Mouse (Mus musculus) MEL (cell line): ENCODE measurements around the gene Naa11. TPM values are rescaled to one million over a fixed set of nuclear protein-coding genes. Genes with fewer than 3 reads are reported as not detected.

ENCODE experiments used
- DNase-seq: peaks from one replicate; pipeline ENCODE4 v3.0.0; 2011; ENCODE audit warnings: low read depth, low spot score
- H3K27ac ChIP-seq: 2 replicates; pipeline ENCODE4 v1.5.1; 2012; ENCODE audit warnings: low read depth, mild to moderate bottlenecking, control low read depth, low read length, moderate library complexity; ENCODE audit not compliant: control insufficient read depth
- H3K27me3 ChIP-seq, 2 experiments: fragments of 150-350 bp in 1 of 2; sonication (generic) in 1 of 2; 2 replicates each; pipeline ENCODE4 v1.6.1; 2012; ENCODE audit warnings: low read length in 2 of 2, mild to moderate bottlenecking in 2 of 2, improper control_type of control experiment in 1 of 2, moderate library complexity in 1 of 2; ENCODE audit not compliant: insufficient read depth in 2 of 2, control insufficient read depth in 1 of 2
- H3K36me3 ChIP-seq, 2 experiments: 2 replicates each; pipeline ENCODE4 v1.6.1; 2012 to 2014; ENCODE audit warnings: low read length in 2 of 2, improper control_type of control experiment in 1 of 2, inconsistent platforms in 1 of 2, mild to moderate bottlenecking in 1 of 2; ENCODE audit not compliant: insufficient read depth in 2 of 2, control insufficient read depth in 1 of 2
- H3K4me1 ChIP-seq, 2 experiments: fragments of 150-350 bp in 1 of 2; sonication (generic) in 1 of 2; 2 replicates each; pipeline ENCODE4 v1.6.1; 2012; ENCODE audit warnings: low read length in 2 of 2, improper control_type of control experiment in 1 of 2, mild to moderate bottlenecking in 1 of 2; ENCODE audit not compliant: insufficient read depth in 2 of 2, control insufficient read depth in 1 of 2
- H3K4me3 ChIP-seq, 2 experiments: fragments of 150-350 bp in 1 of 2; sonication (generic) in 1 of 2; 2 replicates each; pipeline ENCODE4 v1.5.1; 2012; ENCODE audit warnings: low read depth in 2 of 2, low read length in 2 of 2, mild to moderate bottlenecking in 2 of 2, moderate library complexity in 2 of 2, control low read depth in 1 of 2, improper control_type of control experiment in 1 of 2; ENCODE audit not compliant: control insufficient read depth in 1 of 2, insufficient read depth in 1 of 2
- H3K79me2 ChIP-seq: 2 replicates; pipeline ENCODE4 v1.6.1; 2012; ENCODE audit warnings: mild to moderate bottlenecking, low read length, moderate library complexity; ENCODE audit not compliant: control insufficient read depth, poor library complexity, insufficient read depth
- H3K9ac ChIP-seq: 2 replicates; pipeline ENCODE4 v1.6.1; 2012; ENCODE audit warnings: low read depth, mild to moderate bottlenecking, control low read depth, low read length, moderate library complexity; ENCODE audit not compliant: control insufficient read depth, poor library complexity, severe bottlenecking
- H3K9me3 ChIP-seq: fragments of 150-350 bp; sonication (generic); replicated peaks from 2 replicates; pipeline ENCODE4 v1.6.1; 2012; ENCODE audit warnings: mild to moderate bottlenecking, low read length, improper control_type of control experiment, moderate library complexity; ENCODE audit not compliant: insufficient read depth
- BHLHE40 ChIP-seq: IDR thresholded peaks from 2 replicates; pipeline ENCODE4 v1.6.1; 2012; ENCODE audit warnings: low read depth, mild to moderate bottlenecking, inconsistent platforms, low read length, improper control_type of control experiment, borderline replicate concordance
- CHD2 ChIP-seq: IDR thresholded peaks from 2 replicates; pipeline ENCODE4 v1.6.1; 2011; ENCODE audit warnings: low read length, improper control_type of control experiment
- CTCF ChIP-seq, 3 experiments: IDR thresholded peaks in 2 of 3; conservative IDR thresholded peaks in 1 of 3; 2 replicates each; pipeline ENCODE4 v1.5.1; 2011 to 2012; ENCODE audit warnings: low read length in 3 of 3, low read depth in 2 of 3, mild to moderate bottlenecking in 2 of 3, improper control_type of control experiment in 1 of 3, inconsistent platforms in 1 of 3, mixed read lengths in 1 of 3, moderate library complexity in 1 of 3; ENCODE audit not compliant: control insufficient read depth in 1 of 3, insufficient read depth in 1 of 3, poor library complexity in 1 of 3, severe bottlenecking in 1 of 3
- E2F4 ChIP-seq: IDR thresholded peaks from 2 replicates; pipeline ENCODE4 v1.6.1; 2011; ENCODE audit warnings: low read depth, low read length, improper control_type of control experiment, borderline replicate concordance
- ETS1 ChIP-seq: IDR thresholded peaks from 2 replicates; pipeline ENCODE4 v1.6.1; 2012; ENCODE audit warnings: low read depth, mild to moderate bottlenecking, inconsistent platforms, low read length, improper control_type of control experiment, moderate library complexity
- GATA1 ChIP-seq: IDR thresholded peaks from 2 replicates; pipeline ENCODE4 v1.6.1; 2011; ENCODE audit warnings: low read depth, low read length, improper control_type of control experiment
- JUND ChIP-seq: IDR thresholded peaks from 2 replicates; pipeline ENCODE4 v1.6.1; 2011; ENCODE audit warnings: low read depth, mild to moderate bottlenecking, improper control_type of control experiment, low read length
- MAX ChIP-seq: IDR thresholded peaks from 2 replicates; pipeline ENCODE4 v1.6.1; 2011; ENCODE audit warnings: low read length, improper control_type of control experiment
- MEF2A ChIP-seq: IDR thresholded peaks from 2 replicates; pipeline ENCODE4 v1.6.1; 2014; ENCODE audit warnings: low read depth, mild to moderate bottlenecking, inconsistent platforms, low read length, improper control_type of control experiment; ENCODE audit not compliant: poor library complexity, insufficient replicate concordance, severe bottlenecking; ENCODE audit errors: extremely low read depth
- NELFE ChIP-seq: IDR thresholded peaks from 2 replicates; pipeline ENCODE4 v1.6.1; 2011; ENCODE audit warnings: low read depth, low read length, improper control_type of control experiment
- POLR2AphosphoS2 ChIP-seq: IDR thresholded peaks from 2 replicates; pipeline ENCODE4 v1.6.1; 2011; ENCODE audit warnings: low read length, improper control_type of control experiment
- POLR2AphosphoS5 ChIP-seq: IDR thresholded peaks from 2 replicates; pipeline ENCODE4 v1.6.1; 2012; ENCODE audit warnings: low read depth, borderline replicate concordance, mild to moderate bottlenecking, inconsistent platforms, low read length, moderate library complexity, mixed read lengths
- RAD21 ChIP-seq: IDR thresholded peaks from 2 replicates; pipeline ENCODE4 v1.6.1; 2011; ENCODE audit warnings: mild to moderate bottlenecking, low read depth, low read length, improper control_type of control experiment
- TAL1 ChIP-seq: IDR thresholded peaks from 2 replicates; pipeline ENCODE4 v1.6.1; 2012; ENCODE audit warnings: mild to moderate bottlenecking, inconsistent platforms, low read length, moderate library complexity, mixed read lengths
- TBP ChIP-seq: IDR thresholded peaks from 2 replicates; pipeline ENCODE4 v1.8.0; 2011; ENCODE audit warnings: low read depth, low read length, improper control_type of control experiment
- TCF12 ChIP-seq: IDR thresholded peaks from 2 replicates; pipeline ENCODE4 v1.6.1; 2014; ENCODE audit warnings: low read depth, mild to moderate bottlenecking, inconsistent platforms, low read length, improper control_type of control experiment, moderate library complexity
- USF2 ChIP-seq, 2 experiments: IDR thresholded peaks; 2 replicates each; pipeline ENCODE4 v1.6.1; 2011 to 2012; ENCODE audit warnings: improper control_type of control experiment in 2 of 2, low read length in 2 of 2, borderline replicate concordance in 1 of 2, inconsistent platforms in 1 of 2, low read depth in 1 of 2, mild to moderate bottlenecking in 1 of 2; ENCODE audit not compliant: insufficient read depth in 1 of 2
- ZKSCAN1 ChIP-seq: IDR thresholded peaks from 2 replicates; pipeline ENCODE4 v1.6.1; 2012; ENCODE audit warnings: low read depth, mild to moderate bottlenecking, inconsistent platforms, low read length, improper control_type of control experiment, moderate library complexity
- ZMIZ1 ChIP-seq: IDR thresholded peaks from 2 replicates; pipeline ENCODE4 v1.6.1; 2012; ENCODE audit warnings: low read depth, mild to moderate bottlenecking, inconsistent platforms, low read length, improper control_type of control experiment, moderate library complexity
- polyA plus RNA-seq, 2 experiments: library from polyadenylated mRNA; stranded (reverse) in 1 of 2; unstranded in 1 of 2; fragments of >175 nt in 1 of 2; fragments of >200 nt in 1 of 2; gene quantifications; 2 replicates each; pipeline versions ENCODE4 v1.2.1 to v1.2.4; 2012; ENCODE audit warnings: low replicate concordance in 2 of 2, low read depth in 1 of 2; ENCODE audit not compliant: insufficient read length in 2 of 2, insufficient read depth in 1 of 2, missing spikeins in 1 of 2
- total RNA-seq: library from RNA; depleted of rRNA; stranded (reverse); fragments of 300-350 nt; gene quantifications from 2 replicates; pipeline ENCODE4 v1.2.3, GENCODE M21; 2012

Gene Naa11
- total and polyA plus RNA-seq, 3 experiments, result not detected

DNA sequence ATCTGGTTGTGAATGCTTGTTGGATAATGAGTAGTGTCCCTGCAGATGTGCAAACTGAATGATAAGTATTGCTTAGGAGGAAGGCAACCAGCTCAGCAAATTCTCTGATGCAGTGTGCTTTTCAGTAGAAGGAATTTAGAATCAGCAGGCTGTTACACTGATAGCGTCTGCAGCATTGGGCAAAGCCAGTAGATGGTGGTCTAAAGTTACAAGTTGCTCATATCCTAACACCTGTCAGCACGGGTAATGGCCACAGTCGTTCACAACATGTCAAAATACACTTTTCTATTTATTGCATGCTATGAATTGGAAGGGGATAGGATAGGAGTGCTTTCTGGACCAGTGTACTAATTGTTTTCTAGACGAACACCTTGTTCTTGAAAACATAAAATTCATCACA lies 33.1 kb downstream of the Naa11 start:
- H3K27ac ChIP-seq, result no peak overlapping the region
- H3K79me2 ChIP-seq, result no peaks in the 10 kb centered on the region
- no peaks in the 10 kb centered on the region for H3K4me1 ChIP-seq
- no peak overlapping the region for H3K9ac ChIP-seq
- no peaks in the 10 kb centered on the region for H3K27me3 ChIP-seq
- H3K9me3 ChIP-seq, result no peaks in the 10 kb centered on the region
- DNase-seq, result no peak
- no peak for TF ChIP-seq ZKSCAN1
- no peak for TF ChIP-seq ZMIZ1
- no peaks in the 10 kb centered on the region for H3K36me3 ChIP-seq
- no peak overlapping the region for H3K4me3 ChIP-seq

DNA sequence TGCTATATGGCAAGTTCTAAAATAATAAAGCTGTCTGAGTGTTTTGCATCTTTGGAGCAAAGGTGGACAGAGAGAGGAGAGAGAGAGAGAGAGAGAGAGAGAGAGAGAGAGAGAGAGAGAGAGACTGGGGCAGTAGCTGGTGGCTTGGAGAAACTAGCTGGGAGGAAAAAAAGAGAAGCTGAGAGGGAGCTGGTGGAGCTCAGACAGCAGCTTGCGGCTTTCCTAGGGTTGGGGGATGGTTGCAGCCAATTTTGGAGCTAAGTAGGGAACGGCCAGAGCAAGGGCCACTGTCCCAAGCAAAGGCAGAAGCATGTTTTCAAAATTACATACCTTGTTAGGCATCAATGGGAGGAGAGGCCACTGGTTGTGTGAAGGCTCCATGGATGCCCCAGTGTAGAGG lies 36.0 kb downstream of the Naa11 start:
- no peaks in the 10 kb centered on the region for H3K79me2 ChIP-seq
- no peaks in the 10 kb centered on the region for H3K36me3 ChIP-seq
- no peak overlapping the region for H3K9ac ChIP-seq
- H3K4me1 ChIP-seq, result no peaks in the 10 kb centered on the region
- TF ChIP-seq TBP (no peak), POLR2AphosphoS5 (no peak), CTCF (IDR thresholded peaks at IDR 0.05 in 2 of 3, conservative IDR thresholded peaks at IDR 0.05 in 1 of 3; ENCODE audit: control insufficient read depth in 1 of 3, insufficient read depth in 1 of 3, low read depth in 2 of 3, low read length in 3 of 3, poor library complexity in 1 of 3, severe bottlenecking in 1 of 3) (no peak), ZKSCAN1 (no peak), GATA1 (no peak), MEF2A (no peak), MAX (no peak), TCF12 (no peak), E2F4 (no peak), NELFE (no peak), USF2 (IDR thresholded peaks at IDR 0.05; ENCODE audit: borderline replicate concordance in 1 of 2, insufficient read depth in 1 of 2, low read depth in 1 of 2, low read length in 2 of 2) (no peak), JUND (no peak), POLR2AphosphoS2 (no peak), RAD21 (no peak), TAL1 (no peak), ETS1 (no peak), BHLHE40 (no peak), CHD2 (no peak)
- TF ChIP-seq, all 39 proteins: peak for 0
- H3K27me3 ChIP-seq, result no peaks in the 10 kb centered on the region
- DNase-seq, result no peak
- H3K9me3 ChIP-seq, result no peaks in the 10 kb centered on the region
- H3K27ac ChIP-seq, result no peak overlapping the region
- H3K4me3 ChIP-seq, result no peak overlapping the region
